Mouse (Mus musculus) spleen, adult 2 months (tissue): ENCODE results near the gene Btg2.

Source experiments
- CTCF ChIP-seq: fragments of 200-500 bp; IDR thresholded peaks from 2 replicates; pipeline ENCODE4 v1.5.1; 2011; ENCODE audit warnings: mild to moderate bottlenecking, inconsistent platforms; ENCODE audit not compliant: insufficient read depth, insufficient read length, insufficient replicate concordance; ENCODE audit errors: extremely low read depth
- POLR2A ChIP-seq: fragments of 200-500 bp; IDR thresholded peaks from 2 replicates; pipeline ENCODE4 v1.6.1; 2011; ENCODE audit warnings: low read depth, low read length, inconsistent platforms

GRCm38 (mm10) chr1:134083676-134084075 lies 4.8 kb upstream of the Btg2 start:
- TF ChIP-seq CTCF (no peak), POLR2A (no peak)
